Mouse (Mus musculus): ENCODE data around the gene Dppa4.

Dppa4 gene

DNA sequence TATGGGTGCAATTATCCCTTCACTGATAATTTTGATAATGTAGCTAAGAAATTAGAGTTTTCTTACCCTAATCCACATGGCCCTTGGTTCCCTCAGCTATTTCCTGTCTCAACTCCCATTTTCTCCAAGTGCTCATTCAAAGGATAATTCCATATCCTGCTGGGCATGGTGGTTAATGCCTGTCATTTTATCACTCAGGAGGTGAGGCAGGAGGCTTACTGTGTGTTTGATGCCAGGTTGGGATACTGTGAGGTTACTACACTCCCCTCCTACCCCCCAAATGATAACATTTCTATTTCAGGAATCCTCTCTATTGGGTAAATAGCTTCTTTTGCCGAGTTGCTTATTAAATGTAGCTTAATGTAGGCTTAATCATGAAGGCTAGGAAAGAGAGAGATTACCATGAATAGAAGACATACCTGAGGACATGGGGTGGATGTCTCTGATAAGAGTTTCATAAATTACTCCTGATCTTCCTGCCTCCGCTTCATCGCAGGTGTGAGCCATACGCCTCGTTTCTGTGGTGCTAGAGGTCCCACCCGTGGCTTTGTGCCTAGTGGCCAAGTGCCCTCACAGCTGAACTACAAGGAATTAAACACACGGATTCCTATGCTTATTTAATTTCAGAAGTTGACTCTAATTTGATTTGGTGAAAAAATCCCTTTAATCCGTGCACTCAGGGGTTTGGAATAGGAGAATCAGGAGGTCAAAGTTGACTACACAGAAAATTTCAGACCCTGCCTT, 40.2 kb downstream of the Dppa4 start:
- DNase-seq (ENCODE audit: low spot score), result no peak

DNA sequence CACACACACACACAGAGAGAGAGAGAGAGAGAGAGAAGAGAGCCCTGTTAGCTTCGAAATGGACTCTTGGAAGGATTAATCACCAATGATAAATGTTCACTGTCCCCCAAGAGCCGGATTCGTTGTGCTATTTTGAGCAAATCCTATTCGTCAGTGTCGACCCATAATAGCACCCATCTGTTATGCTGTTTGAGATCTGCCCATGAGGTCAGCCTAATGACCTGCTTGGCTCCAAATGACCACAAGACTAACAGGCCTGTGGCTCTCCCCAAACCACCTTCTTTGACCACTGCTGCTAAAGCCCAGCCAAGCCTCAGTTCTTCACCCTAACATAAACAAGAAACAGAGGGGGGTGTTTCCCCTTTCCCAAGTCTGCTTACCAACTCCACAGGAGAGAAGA, 43.4 kb downstream of the Dppa4 start:
- no peak for DNase-seq (ENCODE audit: low spot score)

DNA sequence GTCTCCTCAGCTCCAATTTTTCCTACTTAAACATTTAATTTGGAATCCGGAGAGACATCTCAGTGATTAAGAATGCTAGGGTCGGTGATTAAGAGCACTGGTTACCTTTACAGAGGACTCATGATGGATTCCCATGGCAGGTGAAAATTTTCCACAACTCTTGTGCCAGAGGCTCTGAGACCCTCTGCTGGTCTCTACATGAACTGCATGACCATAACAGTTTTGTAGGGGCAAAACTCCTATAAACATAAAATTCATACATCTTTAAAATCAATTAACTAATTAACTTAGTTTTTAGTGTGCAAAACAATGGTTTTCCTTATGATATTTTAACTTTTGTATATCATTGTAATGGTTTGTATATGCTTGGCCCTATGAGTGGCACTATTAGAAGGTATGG, 44.9 kb downstream of the Dppa4 start:
- no peak for DNase-seq (ENCODE audit: low spot score)

DNA sequence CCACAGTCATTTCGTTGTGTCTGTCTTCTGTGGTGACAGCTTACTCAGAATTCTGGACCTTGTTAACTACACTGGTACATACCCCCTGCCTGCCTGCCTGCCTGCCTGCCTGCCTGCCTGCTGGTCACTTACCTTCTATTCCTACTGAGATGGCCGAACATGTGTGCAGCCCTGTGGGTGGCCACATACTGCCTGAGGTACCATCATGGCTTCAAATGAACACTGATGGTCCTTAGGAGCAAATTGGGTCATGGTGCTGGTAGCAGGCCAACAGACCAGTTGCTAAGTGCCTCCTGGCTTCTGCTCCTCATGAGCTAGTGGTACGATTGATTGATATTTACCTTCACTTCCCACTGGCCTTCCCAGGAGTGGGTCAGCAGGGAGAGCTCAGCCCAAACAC, 48.3 kb downstream of the Dppa4 start:
- DNase-seq (ENCODE audit: low spot score), result no peak

DNA sequence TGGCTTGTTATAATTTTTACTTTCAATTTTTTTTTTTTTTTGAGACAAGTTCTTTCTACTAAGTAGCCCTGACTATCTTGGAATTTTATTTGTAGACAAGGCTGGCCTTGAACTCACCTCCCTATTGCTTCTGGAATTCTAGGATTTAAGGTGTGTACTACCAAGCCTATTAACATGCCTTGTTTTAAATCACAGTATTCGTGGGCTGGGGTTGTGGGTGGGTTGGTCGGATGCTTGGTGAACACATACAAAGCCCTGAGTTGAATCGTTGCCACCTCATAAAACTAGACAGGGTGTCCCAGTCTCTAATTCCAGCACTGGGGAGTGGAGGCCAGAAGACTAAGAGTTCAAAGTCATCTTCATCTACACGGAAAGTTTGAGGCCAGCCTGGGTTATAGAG, 51.8 kb downstream of the Dppa4 start:
- DNase-seq (ENCODE audit: low spot score), result no peak

All from spleen, adult 12 weeks (tissue).